Comparison of ENCODE assay signal across 8 mouse cellular contexts in the genomic region with DNA sequence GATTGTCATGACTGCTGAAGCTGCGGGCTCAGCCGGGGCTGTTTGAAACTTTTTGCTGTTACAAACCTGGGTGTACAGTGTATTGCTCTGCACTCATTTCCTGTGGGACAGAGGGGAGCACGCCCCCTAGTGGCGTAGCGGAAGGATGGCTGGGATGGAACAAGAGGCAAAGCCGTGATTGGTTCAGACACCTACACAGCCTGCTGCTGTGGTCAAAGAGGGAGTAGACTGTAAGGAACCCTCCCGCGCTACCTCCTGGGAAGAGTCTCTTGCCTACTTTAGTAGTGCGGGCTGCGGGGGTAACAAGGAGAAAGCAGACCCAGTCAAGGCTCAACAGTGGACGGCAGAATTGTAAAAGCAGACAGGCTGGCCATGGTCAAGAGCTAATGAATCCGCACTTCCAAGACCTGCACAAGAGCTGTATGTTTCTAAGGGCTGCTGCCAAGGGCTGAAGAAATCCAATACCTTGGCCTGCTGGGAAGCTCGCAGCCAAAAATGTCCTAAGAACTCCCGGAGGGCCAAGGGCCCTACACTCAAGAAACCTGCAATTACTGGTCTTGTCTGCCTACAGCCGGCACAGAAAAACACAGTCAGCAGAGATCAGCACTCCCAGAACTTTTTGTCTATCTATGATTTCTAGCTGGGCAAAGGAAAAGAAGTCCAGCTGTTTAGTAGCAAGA. TPM values are rescaled to one million over a fixed set of nuclear protein-coding genes. Genes with fewer than 3 reads are reported as not detected.
A peak's percentile ranks its signal among the peaks of the same experiment; 100 is the strongest.
DNase-seq lines count a peak whose midpoint lies in the region; ATAC-seq and TF ChIP-seq lines count a peak whose summit lies in the region.

No protein-coding gene starts in this region.

- no peaks in the 10 kb centered on the region for H3K9me3 ChIP-seq in heart, embryonic 12.5 days (replicated peaks)
- no peaks in the 10 kb centered on the region for H3K9me3 ChIP-seq in kidney, embryonic 16.5 days (ENCODE audit: low read length)
- no peaks in the 10 kb centered on the region for H3K9me3 ChIP-seq in liver, embryonic 12.5 days (replicated peaks)
- H3K9me3 ChIP-seq in stomach, embryonic 14.5 days (ENCODE audit: control insufficient read depth, low read depth, low read length) = no peaks in the 10 kb centered on the region

- TF ChIP-seq POLR2A in bone marrow macrophage, adult 2 months (IDR thresholded peaks at IDR 0.05; ENCODE audit: borderline replicate concordance, low read depth, low read length) = no peak

- peak overlapping the region; percentile 77 for H3K4me2 ChIP-seq in heart, embryonic 12.5 days
- H3K4me2 ChIP-seq in kidney, embryonic 16.5 days (replicated peaks; ENCODE audit: low read depth, low read length) = peak overlapping the region; percentile 64
- peak overlapping the region; percentile 96 for H3K4me2 ChIP-seq in liver, embryonic 12.5 days
- H3K4me2 ChIP-seq in stomach, embryonic 14.5 days (replicated peaks; ENCODE audit: low read depth, low read length) = peak overlapping the region; percentile 73

- peak; percentile 71 for ATAC-seq in erythroblast, adult 5-6 weeks (replicated peaks; ENCODE audit: low FRiP score, poor library complexity, severe bottlenecking)
- ATAC-seq in heart, embryonic 12.5 days (ENCODE audit: insufficient number of reproducible peaks, low FRiP score) = peak; percentile 65
- peak; percentile 69 for ATAC-seq in kidney, embryonic 16.5 days (ENCODE audit: low FRiP score, low TSS enrichment)
- ATAC-seq in liver, embryonic 12.5 days = peak; percentile 70
- ATAC-seq in stomach, embryonic 14.5 days (ENCODE audit: insufficient number of reproducible peaks, insufficient read depth, low FRiP score, low read depth) = peak; percentile 59

- 6% methylated on average over 15 of the region's 15 CpGs for WGBS in heart, embryonic 12.5 days
- 4% methylated on average over 15 of the region's 15 CpGs for WGBS in kidney, embryonic 16.5 days
- WGBS in liver, embryonic 12.5 days (ENCODE audit: insufficient replicate concordance) = 5% methylated on average over 15 of the region's 15 CpGs
- 4% methylated on average over 15 of the region's 15 CpGs for WGBS in stomach, embryonic 14.5 days

- peaks cover 26% of the 10 kb centered on the region for H3K36me3 ChIP-seq in heart, embryonic 12.5 days
- H3K36me3 ChIP-seq in kidney, embryonic 16.5 days (ENCODE audit: insufficient read depth, low read length) = peaks cover 8% of the 10 kb centered on the region; the same call in 1 of the 2 replicates
- peaks cover 31% of the 10 kb centered on the region for H3K36me3 ChIP-seq in liver, embryonic 12.5 days
- no peaks in the 10 kb centered on the region for H3K36me3 ChIP-seq in stomach, embryonic 14.5 days (ENCODE audit: control insufficient read depth, insufficient read depth, low read length)

- peak overlapping the region; percentile 2; the same call in 1 of the 2 replicates for H3K27ac ChIP-seq in bone marrow macrophage, adult 2 months (ENCODE audit: insufficient read depth, low read depth, low read length)
- H3K27ac ChIP-seq in heart, embryonic 12.5 days (ENCODE audit: poor library complexity, severe bottlenecking) = peak overlapping the region; percentile 75
- H3K27ac ChIP-seq in kidney, embryonic 16.5 days (ENCODE audit: low read length) = peak overlapping the region; percentile 89
- H3K27ac ChIP-seq in liver, embryonic 12.5 days = peak overlapping the region; percentile 73
- peak overlapping the region; percentile 85; the same call in 1 of the 2 replicates for H3K27ac ChIP-seq in stomach, embryonic 14.5 days (ENCODE audit: low read length)

- DNase-seq in CD4-positive helper T cell, adult 2 months (ENCODE audit: low read depth, low spot score) = peak; percentile 91
- peak; percentile 91 for DNase-seq in naive thymus-derived CD4-positive, alpha-beta T cell, adult 2 months (ENCODE audit: low read depth)

- peak overlapping the region; percentile 97 for H3K4me3 ChIP-seq in bone marrow macrophage, adult 2 months (ENCODE audit: insufficient read depth, low read length)
- peak overlapping the region; percentile 67 for H3K4me3 ChIP-seq in heart, embryonic 12.5 days
- H3K4me3 ChIP-seq in kidney, embryonic 16.5 days (ENCODE audit: low read length) = peak overlapping the region; percentile 83
- H3K4me3 ChIP-seq in liver, embryonic 12.5 days = peak overlapping the region; percentile 76
- H3K4me3 ChIP-seq in stomach, embryonic 14.5 days (ENCODE audit: low read depth, low read length) = peak overlapping the region; percentile 77

- H3K4me1 ChIP-seq in bone marrow macrophage, adult 2 months (ENCODE audit: control insufficient read depth, insufficient read depth, low read length) = peaks cover 20% of the 10 kb centered on the region
- peaks cover 12% of the 10 kb centered on the region for H3K4me1 ChIP-seq in heart, embryonic 12.5 days (replicated peaks)
- peaks cover 16% of the 10 kb centered on the region; the same call in 1 of the 2 replicates for H3K4me1 ChIP-seq in kidney, embryonic 16.5 days (ENCODE audit: insufficient read depth, low read length)
- peaks cover 28% of the 10 kb centered on the region for H3K4me1 ChIP-seq in liver, embryonic 12.5 days
- no peaks in the 10 kb centered on the region for H3K4me1 ChIP-seq in stomach, embryonic 14.5 days (ENCODE audit: control insufficient read depth, insufficient read depth, low read length)

- no peaks in the 10 kb centered on the region for H3K27me3 ChIP-seq in heart, embryonic 12.5 days (replicated peaks)
- H3K27me3 ChIP-seq in kidney, embryonic 16.5 days (ENCODE audit: insufficient read depth, low read length) = no peaks in the 10 kb centered on the region
- no peaks in the 10 kb centered on the region for H3K27me3 ChIP-seq in liver, embryonic 12.5 days (replicated peaks)
- H3K27me3 ChIP-seq in stomach, embryonic 14.5 days (ENCODE audit: control insufficient read depth, insufficient read depth, low read length) = no peaks in the 10 kb centered on the region

- TF ChIP-seq CTCF in bone marrow macrophage, adult 2 months (IDR thresholded peaks at IDR 0.05; ENCODE audit: low read depth, low read length) = peak; percentile 77

- peak overlapping the region; percentile 77 for H3K9ac ChIP-seq in heart, embryonic 12.5 days
- H3K9ac ChIP-seq in kidney, embryonic 16.5 days (replicated peaks; ENCODE audit: low read length) = peak overlapping the region; percentile 86
- H3K9ac ChIP-seq in liver, embryonic 12.5 days = peak overlapping the region; percentile 79
- peak overlapping the region; percentile 15 for H3K9ac ChIP-seq in stomach, embryonic 14.5 days (replicated peaks; ENCODE audit: low read depth, low read length)

RNA-seq across cellular contexts. Expression of a gene that starts 1.3 kb away (rescaled TPM):
- 9.8 and 12.4 TPM in 2 replicates for polyA plus RNA-seq in bone marrow macrophage, adult 2 months (2012; ENCODE audit: insufficient read depth, insufficient read length, missing spikeins)
- total RNA-seq in erythroblast, adult 5-6 weeks (2015; ENCODE audit: low replicate concordance) = 1.3 and 2.3 TPM in 2 replicates
- 1.8 and 4.5 TPM in 2 replicates for total RNA-seq in erythroblast, adult 5-6 weeks (2017; ENCODE audit: low replicate concordance)
- 17.2 and 19.5 TPM in 2 replicates for polyA plus RNA-seq in heart, embryonic 12.5 days (2016; fragmentation: Nextera tagmentation; extraction: Ambion mirVana)
- polyA plus RNA-seq in kidney, embryonic 16.5 days (2015; fragmentation: Nextera tagmentation; extraction: Ambion mirVana) = 36.3 and 39.6 TPM in 2 replicates
- polyA plus RNA-seq in liver, embryonic 12.5 days (2016; fragmentation: Nextera tagmentation; extraction: Ambion mirVana) = 16.1 and 16.5 TPM in 2 replicates
- polyA plus RNA-seq in stomach, embryonic 14.5 days (2014; fragmentation: Nextera tagmentation; extraction: Ambion mirVana) = 35.5 and 36.3 TPM in 2 replicates

RNA-seq across cellular contexts. Expression of a gene that starts 21.1 kb away (rescaled TPM):
- polyA plus RNA-seq in bone marrow macrophage, adult 2 months (2012; ENCODE audit: insufficient read depth, insufficient read length, missing spikeins) = 26.9 and 28.0 TPM in 2 replicates
- 5.8 and 6.1 TPM in 2 replicates for total RNA-seq in erythroblast, adult 5-6 weeks (2015; ENCODE audit: low replicate concordance)
- 2.6 and 5.4 TPM in 2 replicates for total RNA-seq in erythroblast, adult 5-6 weeks (2017; ENCODE audit: low replicate concordance)
- polyA plus RNA-seq in heart, embryonic 12.5 days (2016; fragmentation: Nextera tagmentation; extraction: Ambion mirVana) = 23.9 and 24.6 TPM in 2 replicates
- polyA plus RNA-seq in kidney, embryonic 16.5 days (2015; fragmentation: Nextera tagmentation; extraction: Ambion mirVana) = 36.4 and 39.3 TPM in 2 replicates
- 17.3 and 18.5 TPM in 2 replicates for polyA plus RNA-seq in liver, embryonic 12.5 days (2016; fragmentation: Nextera tagmentation; extraction: Ambion mirVana)
- polyA plus RNA-seq in stomach, embryonic 14.5 days (2014; fragmentation: Nextera tagmentation; extraction: Ambion mirVana) = 32.5 and 32.9 TPM in 2 replicates

RNA-seq across cellular contexts. Expression of a gene that starts 32.4 kb away (rescaled TPM):
- not detected in 2 replicates for polyA plus RNA-seq in bone marrow macrophage, adult 2 months (2012; ENCODE audit: insufficient read depth, insufficient read length, missing spikeins)
- not detected in 2 replicates for total RNA-seq in erythroblast, adult 5-6 weeks (2015; ENCODE audit: low replicate concordance)
- not detected in 2 replicates for total RNA-seq in erythroblast, adult 5-6 weeks (2017; ENCODE audit: low replicate concordance)
- 2.5 and 3.2 TPM in 2 replicates for polyA plus RNA-seq in heart, embryonic 12.5 days (2016; fragmentation: Nextera tagmentation; extraction: Ambion mirVana)
- polyA plus RNA-seq in kidney, embryonic 16.5 days (2015; fragmentation: Nextera tagmentation; extraction: Ambion mirVana) = 7.0 and 9.8 TPM in 2 replicates
- polyA plus RNA-seq in liver, embryonic 12.5 days (2016; fragmentation: Nextera tagmentation; extraction: Ambion mirVana) = 0.43 and 0.57 TPM in 2 replicates
- 3.6 and 4.1 TPM in 2 replicates for polyA plus RNA-seq in stomach, embryonic 14.5 days (2014; fragmentation: Nextera tagmentation; extraction: Ambion mirVana)

RNA-seq across cellular contexts. Expression of a gene that starts 50.7 kb away (rescaled TPM):
- polyA plus RNA-seq in bone marrow macrophage, adult 2 months (2012; ENCODE audit: insufficient read depth, insufficient read length, missing spikeins) = 49.7 and 66.8 TPM in 2 replicates
- 4.4 and 9.6 TPM in 2 replicates for total RNA-seq in erythroblast, adult 5-6 weeks (2015; ENCODE audit: low replicate concordance)
- 5.6 and 15.1 TPM in 2 replicates for total RNA-seq in erythroblast, adult 5-6 weeks (2017; ENCODE audit: low replicate concordance)
- polyA plus RNA-seq in heart, embryonic 12.5 days (2016; fragmentation: Nextera tagmentation; extraction: Ambion mirVana) = 14.0 and 15.4 TPM in 2 replicates
- 21.9 and 25.3 TPM in 2 replicates for polyA plus RNA-seq in kidney, embryonic 16.5 days (2015; fragmentation: Nextera tagmentation; extraction: Ambion mirVana)
- polyA plus RNA-seq in liver, embryonic 12.5 days (2016; fragmentation: Nextera tagmentation; extraction: Ambion mirVana) = 19.3 and 19.4 TPM in 2 replicates
- polyA plus RNA-seq in stomach, embryonic 14.5 days (2014; fragmentation: Nextera tagmentation; extraction: Ambion mirVana) = 14.0 and 14.5 TPM in 2 replicates

Comparison
In these comparisons a context has a peak if more than half of its experiments do, and no peak if none do; other contexts are left out.
1. Peak in every context shown above with its lines: DNase-seq, ATAC-seq, H3K4me3 ChIP-seq and H3K27ac ChIP-seq.
2. H3K27ac ChIP-seq: peak in every context shown above with its lines; median percentile 89 in kidney, embryonic 16.5 days; 85 in stomach, embryonic 14.5 days; 75 in heart, embryonic 12.5 days; 73 in liver, embryonic 12.5 days; 2 in bone marrow macrophage, adult 2 months.
3. H3K9ac ChIP-seq: peak in every context shown above with its lines; median percentile 86 in kidney, embryonic 16.5 days; 79 in liver, embryonic 12.5 days; 77 in heart, embryonic 12.5 days; 15 in stomach, embryonic 14.5 days.